Mouse (Mus musculus): ENCODE results near the gene Fam178b.

GRCm38 (mm10) chr1:36540807-36541206 lies 142.2 kb downstream of the Fam178b start:
- no peak for TF ChIP-seq CTCF (IDR thresholded peaks at IDR 0.05; ENCODE audit: insufficient read depth, low read depth, low read length)
- no peak for TF ChIP-seq POLR2A (IDR thresholded peaks at IDR 0.05; ENCODE audit: insufficient read depth, low read depth, low read length)
